Mouse (Mus musculus) adrenal gland, adult (tissue): Measurements from ENCODE around the gene Cotl1.
"Not testable (repeated sequence)": the region's sequence is repeated elsewhere in the genome, so short reads cannot be mapped to it uniquely, and the experiment has no call there.

Experiments used
- DNase-seq, 2 experiments: peaks; one replicate each; pipeline ENCODE4 v3.0.0; 2022 to 2023; ENCODE audit warnings: low spot score in 1 of 2; ENCODE audit not compliant: inconsistent age in 2 of 2

The Cotl1 gene

DNA sequence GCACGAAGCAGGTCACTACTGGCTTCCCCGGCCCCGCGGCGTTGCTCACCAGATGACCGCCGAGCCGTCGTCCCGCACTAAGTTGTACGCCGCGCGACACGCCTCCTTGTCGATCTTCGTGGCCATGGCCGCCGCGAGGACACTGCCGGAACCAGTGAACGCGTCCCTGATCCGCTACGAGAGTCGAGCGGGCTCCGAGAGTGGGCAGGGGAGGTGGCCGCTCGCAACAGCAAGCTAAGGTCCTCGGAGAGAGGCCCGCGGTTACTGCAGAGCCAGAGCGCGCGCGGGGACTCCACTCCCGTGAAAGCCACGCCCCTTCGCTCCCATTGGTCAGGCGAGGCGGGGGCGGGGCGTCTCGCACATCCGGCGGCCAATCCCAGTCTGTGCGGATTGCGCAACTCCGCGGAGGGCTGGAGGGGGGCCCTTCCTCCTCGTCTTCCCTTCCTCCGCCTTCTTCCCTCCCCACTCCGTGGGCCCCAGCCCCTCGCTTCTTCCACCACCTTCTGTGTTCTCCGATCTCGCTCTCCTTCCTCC lies at the start of gene Cotl1:
Gene Cotl1, minus strand, starts transcription at position 270 of the 534 bp plus-strand sequence.
- peak; percentile 98 to 99 for DNase-seq

DNA sequence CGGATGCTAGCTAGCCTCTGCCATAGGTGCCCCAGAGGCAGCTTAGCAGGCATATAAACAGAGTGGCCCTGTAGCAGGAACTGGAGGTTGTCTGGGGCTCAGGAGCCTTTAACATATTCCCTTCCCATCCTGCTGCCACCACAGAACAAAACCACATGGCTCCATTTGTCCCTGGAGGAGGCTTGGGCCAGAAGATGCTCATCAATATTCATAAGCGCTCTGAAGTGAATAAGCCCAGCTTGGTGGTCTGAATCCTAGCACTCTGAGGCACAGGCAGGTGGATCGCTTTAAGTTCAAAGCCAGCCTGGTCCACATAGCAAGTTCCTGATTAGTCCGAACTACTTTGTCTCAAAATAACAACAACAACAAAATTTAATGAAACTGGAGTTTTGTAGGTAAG lies 47.7 kb upstream of the Cotl1 start:
- no peak for DNase-seq

DNA sequence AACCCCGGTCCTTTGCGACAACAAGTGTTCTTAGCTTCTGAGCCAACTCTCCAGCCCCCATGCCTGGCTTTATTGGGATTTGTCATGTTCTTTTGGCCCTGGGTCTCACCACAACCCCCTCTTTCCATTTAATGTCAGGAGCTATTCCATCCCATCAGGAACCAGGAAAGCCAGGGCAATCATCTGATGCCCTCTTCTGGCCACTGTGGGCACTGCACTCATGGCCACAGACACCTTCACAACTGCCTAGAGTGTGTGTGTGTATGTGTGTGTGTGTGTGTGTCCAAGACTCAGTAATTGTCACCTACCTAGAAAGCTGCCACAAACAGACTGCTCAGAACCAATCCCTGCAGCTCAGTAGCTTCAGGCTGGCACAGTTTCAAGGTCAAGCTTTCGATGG lies 46.8 kb upstream of the Cotl1 start:
- DNase-seq = peak; percentile 50 to 83

GRCm38 (mm10) chr8:119885612-119886011 lies 45.3 kb upstream of the Cotl1 start:
- peak; percentile 81 to 89 for DNase-seq

GRCm38 (mm10) chr8:119883281-119883680 lies 42.9 kb upstream of the Cotl1 start:
- no peak for DNase-seq

GRCm38 (mm10) chr8:119881917-119882316 lies 41.6 kb upstream of the Cotl1 start:
- DNase-seq = no peak

DNA sequence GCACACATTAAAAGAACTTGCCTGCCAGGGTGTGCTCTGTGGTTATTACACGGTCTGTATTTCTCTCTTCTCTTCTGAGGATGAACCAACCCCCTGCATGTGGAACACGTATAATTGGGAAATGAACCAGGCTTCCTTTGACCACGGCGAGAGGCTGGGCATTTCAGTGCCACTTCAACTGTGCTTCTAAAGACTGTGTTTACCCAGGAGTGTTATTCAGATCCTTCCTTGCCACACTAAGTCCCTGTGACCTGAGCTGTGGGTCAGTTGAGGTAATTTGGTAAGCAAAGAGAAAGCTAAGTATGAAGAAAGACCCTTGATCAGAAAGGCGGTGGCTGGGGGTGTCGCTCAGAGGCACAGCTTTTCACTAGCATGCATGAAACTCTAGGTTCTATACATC lies 41.0 kb upstream of the Cotl1 start:
- DNase-seq = no peak

DNA sequence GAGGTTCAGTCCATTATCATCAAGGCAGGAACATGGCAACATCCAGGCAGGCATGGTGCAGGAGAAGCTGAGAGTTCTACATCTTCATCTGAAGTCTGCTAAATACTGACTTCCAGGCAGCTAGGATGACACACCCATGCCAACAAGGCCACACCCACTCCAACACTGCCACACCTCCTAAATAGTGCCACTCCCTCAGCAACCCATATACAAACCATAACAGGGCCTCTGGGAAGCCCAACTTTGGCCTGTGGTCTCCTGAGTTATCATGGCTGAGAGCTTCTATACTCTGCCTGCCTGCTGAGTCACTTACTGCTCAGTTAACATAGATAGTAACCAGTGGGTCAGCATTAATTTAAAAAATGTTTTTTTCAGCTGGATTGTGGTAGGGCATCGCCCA lies 32.8 kb upstream of the Cotl1 start:
- no peak for DNase-seq

GRCm38 (mm10) chr8:119869616-119870015 lies 29.3 kb upstream of the Cotl1 start:
- DNase-seq = no peak

DNA sequence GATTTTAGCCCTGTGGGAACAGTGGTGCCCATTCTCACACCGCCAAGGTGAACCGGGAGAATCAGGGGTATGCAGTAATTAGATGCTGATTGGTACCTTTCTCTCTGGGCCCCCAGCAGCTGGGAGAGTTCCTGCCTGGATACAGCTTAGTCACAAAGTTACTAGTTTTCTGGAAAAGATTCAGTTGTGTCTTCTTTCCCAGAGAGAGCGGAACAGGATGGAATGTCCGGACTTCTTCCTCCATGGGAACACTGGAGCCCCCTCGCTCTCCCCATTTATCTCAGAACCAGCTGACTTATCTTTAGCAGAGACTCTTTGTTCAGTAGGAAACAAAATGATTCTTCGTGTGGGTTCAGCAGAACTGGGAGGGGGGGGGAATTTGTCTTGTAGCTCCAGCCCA lies 22.4 kb upstream of the Cotl1 start:
- no peak for DNase-seq

DNA sequence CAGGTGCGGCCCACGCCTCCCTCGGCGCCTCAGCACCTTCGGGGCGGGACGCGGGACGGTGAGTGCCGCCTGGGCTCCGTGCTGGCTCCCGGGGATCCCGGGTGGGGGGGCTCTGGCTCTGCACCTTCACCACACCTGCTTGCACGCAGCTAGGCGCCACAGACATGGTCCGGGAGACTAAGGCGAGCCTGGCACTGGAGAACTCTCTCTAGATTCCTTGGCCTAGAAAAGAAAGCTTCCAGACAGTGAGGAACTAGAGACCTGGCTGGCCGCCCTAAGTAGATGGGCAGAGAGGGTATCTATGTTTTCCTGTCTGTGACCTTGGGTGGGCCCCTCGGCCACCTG lies 22.0 kb upstream of the Cotl1 start:
- DNase-seq = no peak

GRCm38 (mm10) chr8:119861706-119862389 lies 21.5 kb upstream of the Cotl1 start, which contains the start of gene Klhl36:
TSS of gene Klhl36 (plus strand) at chr8:119862266.
- peak; percentile 98 to 100 for DNase-seq

- peak in 1 of 2 experiments; percentile 53 for DNase-seq
Measured at GRCm38 (mm10) chr8:119857767-119858166, 17.4 kb upstream of the Cotl1 start.

GRCm38 (mm10) chr8:119855656-119856055 lies 15.3 kb upstream of the Cotl1 start:
- DNase-seq = peak in 1 of 2 experiments; percentile 66

GRCm38 (mm10) chr8:119854035-119854434 lies 13.7 kb upstream of the Cotl1 start:
- no peak for DNase-seq

GRCm38 (mm10) chr8:119853521-119853920 lies 13.2 kb upstream of the Cotl1 start:
- no peak for DNase-seq

DNA sequence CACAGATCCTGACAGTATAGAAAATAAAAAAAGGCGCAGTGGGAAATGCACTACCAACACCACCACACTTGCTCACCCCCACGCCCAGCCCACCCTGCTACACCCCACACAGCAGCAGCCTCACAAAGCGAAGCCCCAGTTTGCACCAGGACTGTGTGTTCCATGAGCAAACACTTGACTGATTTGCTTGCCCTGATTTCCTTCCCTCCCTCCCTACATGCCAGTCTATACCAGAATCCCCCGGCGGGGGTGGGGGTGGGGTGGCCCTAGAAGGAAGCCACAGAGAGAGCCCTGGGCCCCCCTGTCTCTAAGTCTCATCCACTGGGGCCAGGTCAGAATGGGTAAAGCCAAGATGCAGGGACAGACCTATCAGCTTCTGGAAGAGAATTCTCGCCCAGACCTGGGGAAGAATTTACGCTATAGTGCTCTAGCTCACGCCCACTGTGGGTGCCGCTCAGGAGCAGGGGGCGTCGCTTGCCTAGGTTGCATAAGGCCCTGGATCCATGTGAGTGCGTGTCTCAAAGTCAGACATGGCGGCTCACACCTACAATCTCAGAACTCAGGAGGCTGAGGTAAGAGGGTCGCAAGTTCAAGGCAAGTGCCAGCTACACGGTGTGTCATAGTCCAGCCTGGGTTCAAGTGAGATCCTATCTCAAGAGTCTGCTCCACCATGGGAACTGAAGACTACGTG lies 7.0 kb upstream of the Cotl1 start:
- no peak for DNase-seq

DNA sequence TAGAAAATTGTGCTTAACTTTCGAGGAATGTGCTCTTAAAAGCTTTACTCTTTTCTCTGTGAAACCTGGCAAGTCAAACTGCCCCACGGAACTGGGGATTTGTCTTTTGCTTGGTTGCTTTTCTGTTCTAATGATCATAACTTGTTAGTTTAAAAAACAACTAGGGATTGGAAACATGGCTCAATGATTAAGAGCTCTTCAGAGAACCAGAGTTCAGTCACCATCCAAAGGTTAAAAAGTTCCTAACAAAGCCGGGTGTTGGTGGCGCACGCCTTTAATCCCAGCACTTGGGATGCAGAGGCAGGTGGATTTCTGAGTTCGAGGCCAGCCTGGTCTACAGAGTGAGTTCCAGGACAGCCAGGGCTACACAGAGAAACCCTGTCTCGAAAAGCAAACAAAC lies 5.4 kb upstream of the Cotl1 start:
- not testable (repeated sequence) for DNase-seq

GRCm38 (mm10) chr8:119844577-119844976 lies 4.2 kb upstream of the Cotl1 start:
- no peak for DNase-seq

DNA sequence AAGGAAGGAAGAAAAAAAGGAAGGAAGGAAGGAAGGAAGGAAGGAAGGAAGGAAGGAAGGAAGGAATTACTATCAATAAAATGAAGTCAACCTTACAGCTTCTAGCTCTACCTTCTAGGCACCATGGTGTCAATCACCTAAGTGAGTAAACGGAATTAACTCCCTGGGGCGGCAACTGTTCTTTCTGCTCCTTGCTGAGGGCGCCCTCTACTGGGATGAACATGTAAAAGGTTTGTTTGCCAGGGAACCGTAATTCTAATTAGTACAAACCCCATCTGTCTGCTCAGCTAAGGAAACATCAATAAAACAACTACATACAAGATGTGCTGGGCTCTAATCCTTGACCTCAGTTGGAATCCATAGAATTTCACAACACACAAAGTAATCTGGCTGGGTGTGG lies 3.1 kb upstream of the Cotl1 start:
- peak; percentile 74 to 93 for DNase-seq

DNA sequence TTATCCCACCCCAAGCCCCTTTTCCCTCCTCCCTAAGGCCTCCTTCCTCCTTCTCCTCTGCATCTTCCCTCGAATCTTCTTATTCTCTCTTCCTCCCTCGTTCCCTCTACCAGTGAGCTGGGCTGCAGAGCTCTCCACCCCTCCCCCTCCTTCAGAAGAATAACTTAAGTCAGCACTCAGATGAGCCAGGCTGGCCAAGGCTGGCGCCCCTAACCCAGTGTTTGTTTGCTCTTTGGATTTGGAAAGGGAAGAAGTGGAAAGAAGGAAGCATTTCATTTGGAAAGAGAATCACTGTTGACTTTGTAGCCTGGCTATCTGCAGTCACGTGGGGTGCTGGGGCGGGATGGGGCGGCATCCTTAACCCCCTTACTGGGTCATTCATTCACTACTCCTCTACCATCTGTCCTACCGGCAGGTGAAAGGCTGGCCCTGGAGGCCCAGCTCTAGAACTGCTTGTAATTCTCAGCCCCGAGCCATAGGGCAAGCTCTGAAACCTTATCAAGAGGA lies 614 bp upstream of the Cotl1 start:
- no peak for DNase-seq

- DNase-seq = peak in 1 of 2 experiments; percentile 56
Measured at GRCm38 (mm10) chr8:119839419-119840021, 824 bp downstream of the Cotl1 start.
